Mouse (Mus musculus): ENCODE measurements at regions not wholly inside any gene's neighbourhood (a gene's known extent, or its start where the extent isn't known, plus 50 kb on each side); places are given as distances from the start of the nearest gene placed in this dataset.

- no peak for TF ChIP-seq POLR2A (IDR thresholded peaks at IDR 0.05; ENCODE audit: borderline replicate concordance, extremely low read depth, insufficient read depth, insufficient read length, poor library complexity, severe bottlenecking)
- no peak for TF ChIP-seq CTCF (IDR thresholded peaks at IDR 0.05; ENCODE audit: borderline replicate concordance, extremely low read depth, insufficient read depth, insufficient read length)
Observed at GRCm38 (mm10) chr5:61507406-61507805, 301.2 kb upstream of the G6pd2 start.
